Mouse (Mus musculus) hindlimb bud, embryonic 11.5 days (tissue): ENCODE results near the gene Cd200r1.

Experiments used
- DNase-seq: peaks from one replicate; pipeline ENCODE4 v3.0.0-alpha.2; 2012; ENCODE audit warnings: low read depth, low spot score; ENCODE audit errors: extremely low spot score

The Cd200r1 gene

DNA sequence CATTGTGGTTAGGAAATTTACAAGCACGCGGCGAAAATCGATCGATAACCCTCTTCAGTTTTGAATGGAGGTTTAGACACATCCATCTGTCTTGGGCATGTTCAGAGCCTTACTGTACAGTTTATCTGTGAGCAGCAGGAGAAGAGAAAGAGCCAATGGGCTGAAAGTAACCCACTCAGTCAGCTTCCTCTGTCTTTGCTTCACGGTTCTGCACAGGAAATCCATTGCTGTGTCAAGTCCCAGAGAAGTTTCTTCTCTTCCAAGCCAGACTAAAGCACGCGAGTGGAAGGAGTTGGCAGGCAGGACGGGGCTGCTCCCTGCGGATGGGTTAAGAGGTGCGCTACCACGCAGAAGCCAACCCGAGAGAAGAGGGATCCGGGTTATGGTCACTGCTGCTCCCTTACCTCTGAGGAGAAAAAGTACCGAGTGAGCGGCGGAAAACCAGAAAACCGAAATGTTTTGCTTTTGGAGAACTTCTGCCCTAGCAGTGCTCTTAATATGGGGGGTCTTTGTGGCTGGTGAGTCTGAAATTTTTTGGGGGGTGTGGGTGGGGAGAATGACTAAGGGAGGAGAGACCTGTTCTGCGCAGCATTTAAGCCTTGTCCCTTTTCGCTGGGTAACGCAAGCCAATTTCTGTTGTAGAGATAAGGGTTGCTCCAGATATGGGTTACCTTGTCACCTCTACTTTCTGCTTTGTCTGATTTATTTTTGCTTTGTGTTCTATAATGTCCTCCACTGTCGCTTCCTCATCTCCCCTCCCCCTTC, at the start of gene Cd200r1:
TSS of gene Cd200r1 (plus strand) at position 182 of the 765 bp plus-strand sequence.
- no peak for DNase-seq

DNA sequence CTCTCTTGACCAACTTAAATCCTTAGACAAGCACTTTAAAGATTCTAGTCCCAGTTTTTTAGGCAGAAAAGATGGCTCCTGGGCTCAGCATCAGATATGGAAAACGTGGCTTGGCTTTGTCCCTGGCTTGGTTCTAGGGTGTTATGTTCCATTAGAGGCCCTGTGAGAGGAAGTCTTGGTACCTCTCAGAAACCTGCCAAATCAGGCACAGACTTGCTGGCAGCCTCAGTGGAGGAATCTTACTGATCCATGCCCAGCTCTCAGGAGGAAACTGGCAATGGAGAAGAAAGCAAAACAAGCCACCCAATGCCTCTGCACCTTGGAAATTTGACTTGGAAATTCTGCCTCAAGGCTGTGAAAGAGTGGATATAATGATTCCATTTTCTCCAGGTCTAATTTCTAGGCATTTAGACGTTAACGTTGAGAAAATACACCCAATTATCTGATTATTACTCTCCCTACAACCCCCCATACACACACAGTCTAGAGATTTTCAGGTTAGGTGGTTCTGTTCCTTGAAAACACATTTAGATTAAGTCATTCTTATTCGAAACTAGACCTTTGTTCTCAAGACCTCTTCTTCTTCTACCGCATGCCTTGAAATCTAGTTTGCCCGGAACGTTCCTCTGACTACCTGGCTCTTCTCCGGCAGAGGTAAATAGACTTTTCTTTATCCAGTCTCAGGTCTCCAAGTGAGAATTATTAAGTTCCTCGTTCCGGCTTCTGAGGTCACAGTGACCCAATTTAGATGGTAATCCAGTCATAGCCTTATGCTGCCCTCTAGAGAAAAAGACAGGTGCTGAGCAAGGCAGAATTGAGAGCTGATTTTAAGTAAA, 49.0 kb upstream of the Cd200r1 start:
- peak; percentile 49 for DNase-seq

DNA sequence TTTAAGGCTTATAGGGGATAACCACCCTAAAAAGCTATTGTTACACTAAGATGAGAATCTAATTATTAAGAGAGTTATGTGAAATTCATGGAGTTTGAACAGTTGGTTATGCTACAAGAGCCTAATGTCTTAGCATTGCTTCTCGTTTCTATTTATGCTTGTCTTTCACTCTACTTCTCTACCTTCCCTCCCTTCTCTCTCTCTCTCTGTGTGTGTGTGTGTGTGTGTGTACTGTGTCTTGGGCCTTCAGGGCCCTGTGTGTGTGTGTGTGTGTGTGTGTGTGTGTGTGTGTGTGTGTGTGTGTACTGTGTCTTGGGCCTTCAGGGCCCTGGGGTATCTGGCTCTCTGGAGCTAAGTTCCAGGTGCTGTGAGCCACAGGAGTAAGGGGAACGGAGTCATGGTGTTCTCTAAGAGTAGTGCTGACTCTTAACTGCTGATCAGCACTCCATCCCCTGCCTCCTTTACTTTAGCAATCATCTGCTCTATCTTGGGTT, 48.3 kb upstream of the Cd200r1 start:
- DNase-seq = no peak

DNA sequence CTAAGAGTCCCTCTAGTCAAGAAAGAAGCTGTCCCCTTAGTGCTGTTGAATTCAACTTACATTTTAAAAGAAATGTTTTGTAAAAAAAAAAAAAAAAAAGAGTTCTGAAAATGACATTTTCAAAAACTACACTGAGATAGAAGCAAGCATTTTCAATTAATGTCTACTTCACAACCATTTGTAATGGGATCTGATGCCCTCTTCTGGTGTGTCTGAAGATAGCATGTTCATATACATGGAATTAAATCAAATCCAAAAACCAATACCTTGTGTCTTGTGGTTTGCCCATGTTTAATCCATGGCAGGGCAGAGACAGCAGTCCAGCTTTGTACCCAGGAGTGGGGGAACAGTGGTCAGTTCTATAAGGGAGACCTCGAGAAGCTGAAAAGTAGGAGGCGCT, 47.7 kb upstream of the Cd200r1 start:
- DNase-seq = no peak

DNA sequence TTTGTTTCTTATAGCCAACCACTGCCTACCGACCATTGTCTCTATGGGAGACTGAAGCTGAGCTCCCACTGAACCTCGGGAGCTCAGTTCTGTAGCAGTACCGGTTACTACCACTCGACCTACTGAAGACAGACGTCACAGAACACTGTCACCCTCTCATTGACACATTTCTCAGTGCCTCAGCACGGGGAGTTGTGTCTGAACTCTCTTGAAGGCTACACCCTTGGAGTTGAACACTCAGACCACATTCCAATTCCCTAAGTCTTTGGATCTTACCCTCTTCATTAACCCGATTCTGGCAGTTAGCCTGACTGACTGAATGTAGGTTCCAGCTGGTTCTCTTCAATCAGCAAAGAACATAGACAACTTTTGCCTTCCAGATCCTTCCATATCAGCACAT, 46.2 kb upstream of the Cd200r1 start:
- DNase-seq = no peak

DNA sequence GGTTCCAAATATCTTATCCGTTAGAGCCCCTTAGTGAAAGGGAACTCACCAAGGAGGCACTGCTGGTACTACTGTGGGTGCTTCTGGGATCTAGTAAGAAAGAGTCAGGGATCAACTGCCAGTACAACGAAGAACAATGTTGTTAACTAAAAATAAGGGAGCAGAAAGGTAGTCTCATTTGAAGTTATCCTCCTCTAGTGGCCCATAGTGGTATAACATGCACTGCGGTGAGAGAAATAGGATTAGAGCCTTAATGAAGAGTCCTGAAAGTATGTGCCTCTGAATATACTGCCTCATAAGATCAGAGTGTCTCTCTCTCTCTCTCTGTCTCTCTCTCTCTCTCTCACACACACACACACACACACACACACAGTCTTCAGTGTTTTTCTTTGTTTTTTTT, 45.0 kb upstream of the Cd200r1 start:
- no peak for DNase-seq

DNA sequence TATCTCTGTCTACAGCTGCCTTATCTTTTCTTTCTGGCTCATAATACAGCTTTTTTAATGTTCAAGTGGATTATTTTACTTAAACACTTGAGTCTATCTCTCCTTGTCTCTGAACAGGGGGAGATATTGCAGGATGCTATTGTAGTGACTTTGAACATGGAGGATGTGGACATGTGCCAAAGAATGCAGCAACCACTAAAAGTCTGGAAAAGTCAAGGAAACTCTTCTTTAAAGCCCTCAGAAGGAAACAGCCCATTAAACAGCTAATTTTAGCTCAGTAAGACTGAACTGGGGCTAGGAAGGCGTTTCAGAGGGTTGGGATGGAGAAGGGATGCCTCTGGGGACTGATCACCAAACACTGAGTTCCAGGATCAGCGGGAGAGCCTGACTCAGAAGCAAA, 42.9 kb upstream of the Cd200r1 start:
- DNase-seq = no peak

DNA sequence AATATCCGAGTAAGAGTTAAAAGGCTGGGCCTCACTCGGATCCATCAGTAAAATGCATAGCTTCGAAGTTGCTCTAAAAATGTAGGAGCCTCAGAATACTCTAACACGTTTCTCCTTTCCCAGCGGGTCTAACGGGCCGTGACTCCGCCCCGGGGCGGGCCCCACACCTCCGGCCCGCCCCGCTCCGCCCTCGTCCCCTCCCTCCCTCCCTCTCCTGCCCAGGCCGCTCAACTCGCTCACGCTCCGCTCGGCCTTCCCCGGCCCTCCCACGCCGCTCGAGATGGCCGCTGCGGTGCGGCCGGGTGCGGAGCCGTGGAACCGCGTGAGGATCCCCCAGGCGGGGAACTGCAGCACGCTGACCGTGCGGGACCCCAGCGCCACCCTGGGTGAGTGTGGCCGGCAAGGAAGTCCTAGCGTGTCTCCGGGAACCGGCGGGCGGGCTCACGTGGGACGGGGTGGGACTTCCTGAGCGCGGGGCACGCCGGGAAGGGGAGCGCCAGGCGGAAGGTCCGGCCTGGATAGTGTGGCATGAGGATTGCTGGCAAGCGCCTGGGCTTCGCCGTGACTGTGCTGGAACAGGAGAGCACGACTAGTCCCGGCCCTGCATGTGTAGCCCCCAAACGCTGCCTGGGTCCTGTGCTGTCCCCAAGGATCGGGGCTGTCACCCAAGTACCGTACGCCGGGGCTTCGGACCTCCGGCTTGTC, 41.3 kb upstream of the Cd200r1 start, which contains the start of gene Nepro:
TSS of gene Nepro (plus strand) at position 219 of the 705 bp plus-strand sequence.
- peak; percentile 64 for DNase-seq

DNA sequence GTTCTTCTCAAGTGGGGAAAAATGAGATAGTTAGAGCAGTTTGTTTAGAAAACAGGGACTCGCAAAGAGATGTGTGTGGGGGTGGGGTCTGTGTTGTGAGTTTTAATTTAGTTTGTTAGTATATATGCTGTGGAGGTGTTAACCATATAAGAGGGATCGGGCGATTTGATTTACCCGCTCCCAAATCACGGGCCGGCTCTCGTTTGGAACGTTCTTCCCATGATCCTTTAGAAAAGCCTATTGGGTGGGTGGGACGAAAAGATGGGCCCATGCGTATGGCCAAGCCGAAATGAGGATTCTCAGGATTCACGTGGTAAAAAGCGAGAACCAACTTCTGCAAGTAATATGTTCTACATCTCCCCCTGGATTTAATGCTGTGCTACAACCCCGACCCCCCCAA, 40.7 kb upstream of the Cd200r1 start:
- DNase-seq = no peak

DNA sequence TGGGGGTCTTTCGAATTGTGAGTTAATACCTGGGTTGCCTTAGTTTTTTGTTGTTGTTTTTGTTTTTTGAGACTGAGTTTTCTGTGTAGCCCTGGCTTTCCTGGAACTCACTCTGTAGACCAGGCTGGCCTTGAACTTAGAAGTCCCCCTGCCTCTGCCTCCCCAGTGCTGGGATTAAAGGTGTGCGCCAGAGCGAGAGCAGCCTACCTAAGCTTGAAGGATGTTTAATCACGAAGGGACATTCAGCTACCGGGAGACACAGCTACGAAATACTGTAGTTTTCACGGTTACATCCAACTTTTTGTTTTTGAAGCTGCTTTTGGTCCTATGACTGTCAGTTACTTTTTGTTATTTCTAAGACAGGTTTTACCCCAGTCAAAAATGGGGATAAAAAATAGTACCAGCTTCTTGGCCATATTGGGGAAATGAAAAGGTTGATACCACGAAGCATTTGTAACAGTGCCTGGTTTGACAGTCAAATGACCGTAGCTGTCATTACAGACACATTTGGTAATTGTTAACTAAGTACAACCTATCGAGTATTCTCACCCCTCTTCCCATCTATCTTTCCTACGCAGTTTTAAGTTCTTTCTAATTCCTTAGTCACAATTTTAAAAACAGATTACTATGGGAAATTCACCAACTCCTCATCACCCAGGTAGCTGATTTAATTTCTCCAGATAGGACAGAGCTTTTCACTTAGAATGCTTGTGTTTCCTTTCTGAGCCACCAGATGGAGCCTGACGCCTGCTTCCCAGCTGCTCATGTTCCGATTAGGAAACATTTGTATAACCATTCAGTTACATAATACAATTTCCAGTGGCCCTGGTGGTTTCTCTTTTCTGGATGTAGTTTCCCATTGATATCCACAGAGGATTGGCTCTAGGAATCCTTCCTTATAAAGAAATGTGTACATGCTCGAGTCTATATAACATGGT, 40.0 kb upstream of the Cd200r1 start:
- DNase-seq = peak; percentile 63

DNA sequence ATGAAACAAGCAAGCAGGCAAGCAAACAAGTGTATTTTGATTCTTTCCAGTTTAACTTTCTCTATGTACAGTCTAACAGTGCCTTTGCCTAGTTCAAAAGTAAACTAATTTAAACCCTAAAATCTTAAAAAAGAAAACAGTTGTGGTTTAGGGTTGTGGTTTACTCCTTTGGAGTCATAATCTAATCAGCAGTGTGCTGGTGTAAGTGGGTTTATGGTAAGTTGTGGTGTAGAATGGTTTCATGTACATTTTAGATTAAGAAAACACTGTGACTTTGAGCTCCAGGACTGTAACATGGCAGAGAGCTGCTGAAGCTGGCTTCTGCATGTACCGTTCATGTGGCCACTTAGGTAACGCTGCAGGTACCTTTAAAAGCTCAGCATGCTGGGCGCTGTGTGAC, 38.0 kb upstream of the Cd200r1 start:
- no peak for DNase-seq

DNA sequence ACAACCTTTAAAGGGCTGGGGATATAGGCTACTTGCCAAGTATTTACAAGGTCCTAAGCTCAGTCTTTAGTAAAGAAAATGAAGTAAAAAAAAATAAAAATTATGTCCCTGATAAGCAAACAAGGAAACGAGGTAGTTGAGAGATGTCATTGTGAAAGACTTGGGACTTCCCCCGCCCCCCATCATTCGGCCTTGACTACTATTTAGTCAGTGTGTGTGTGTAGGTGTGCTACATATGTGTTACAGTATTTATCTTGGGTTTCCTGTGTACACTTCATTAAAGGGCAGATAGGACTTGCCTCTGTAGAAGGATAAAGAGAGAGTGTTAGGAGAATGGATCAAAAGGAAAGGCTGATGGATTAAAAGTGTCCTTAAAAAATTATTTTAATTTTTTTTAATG, 31.5 kb upstream of the Cd200r1 start:
- no peak for DNase-seq

DNA sequence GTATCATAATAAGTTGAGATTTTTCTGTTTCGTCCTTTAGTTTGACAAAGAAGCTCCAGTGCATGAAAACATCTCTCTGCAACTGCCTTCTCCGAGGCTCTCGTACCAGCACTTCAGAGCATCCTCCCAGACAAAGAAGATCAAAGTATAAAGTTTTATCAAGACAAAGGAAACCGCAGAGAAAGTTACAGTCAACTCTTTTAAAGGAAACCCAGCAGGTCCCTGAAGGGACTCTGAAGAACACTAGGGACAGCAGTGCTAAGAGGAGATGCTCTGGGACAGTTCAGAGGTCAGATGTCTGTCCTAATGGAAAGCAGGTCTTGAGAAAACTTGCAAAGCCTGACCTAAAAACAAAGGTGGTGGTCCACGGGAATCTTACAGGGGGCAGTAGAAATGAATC, 29.9 kb upstream of the Cd200r1 start:
- DNase-seq = no peak

DNA sequence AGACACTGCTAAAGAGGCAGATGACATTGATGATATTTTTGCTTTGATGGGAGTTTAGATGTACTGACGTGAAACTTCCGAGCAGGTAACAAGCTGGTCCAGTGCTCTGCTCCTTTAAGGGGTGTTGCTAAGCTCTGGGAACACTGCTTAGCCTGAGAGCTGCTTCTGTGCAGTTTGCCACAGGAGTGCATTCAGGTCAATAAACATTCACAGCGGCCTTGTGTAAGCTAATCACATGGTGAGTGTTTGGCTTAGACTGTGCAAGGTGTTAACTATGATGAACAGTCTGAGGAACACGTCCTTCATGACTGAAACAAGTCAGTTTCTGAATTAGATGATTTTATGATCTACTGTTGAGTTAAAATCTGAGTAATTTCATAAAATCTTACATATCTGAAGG, 29.4 kb upstream of the Cd200r1 start:
- no peak for DNase-seq

DNA sequence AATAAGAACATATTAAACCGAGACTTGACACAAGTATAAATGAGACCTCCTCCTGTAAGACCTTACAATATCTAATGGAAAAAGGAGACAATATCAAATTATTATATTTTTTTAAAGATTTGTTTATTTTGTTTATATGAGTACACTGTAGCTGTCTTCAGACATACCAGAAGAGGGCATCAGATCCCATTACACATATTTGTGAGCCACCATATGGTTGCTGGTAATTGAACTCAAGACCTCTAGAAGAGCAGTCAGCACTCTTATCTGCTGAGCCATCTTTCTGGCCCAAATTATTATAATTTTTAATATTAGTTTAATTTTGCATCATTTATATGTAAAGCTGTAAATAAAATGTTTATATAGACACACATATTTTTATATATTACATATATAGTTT, 22.8 kb upstream of the Cd200r1 start:
- DNase-seq = no peak

DNA sequence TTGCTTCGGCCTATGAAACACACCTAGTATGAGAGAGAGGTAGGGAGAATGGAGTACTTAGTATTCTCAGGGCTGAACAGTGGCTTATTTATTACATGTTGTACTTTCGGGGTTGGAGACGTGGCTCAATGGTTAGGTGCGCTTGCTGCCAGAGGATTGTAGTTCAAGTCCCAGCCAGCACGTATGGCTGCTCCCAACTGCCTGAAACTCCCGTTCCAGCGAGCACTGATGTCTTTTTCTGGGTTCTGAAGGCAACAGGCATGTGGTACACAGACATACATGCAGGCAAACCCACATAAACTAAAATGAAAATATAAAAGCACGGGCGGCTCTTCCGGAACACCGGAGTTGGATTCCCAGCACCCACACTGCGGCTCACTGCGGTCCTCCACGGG, 20.1 kb upstream of the Cd200r1 start:
- no peak for DNase-seq

DNA sequence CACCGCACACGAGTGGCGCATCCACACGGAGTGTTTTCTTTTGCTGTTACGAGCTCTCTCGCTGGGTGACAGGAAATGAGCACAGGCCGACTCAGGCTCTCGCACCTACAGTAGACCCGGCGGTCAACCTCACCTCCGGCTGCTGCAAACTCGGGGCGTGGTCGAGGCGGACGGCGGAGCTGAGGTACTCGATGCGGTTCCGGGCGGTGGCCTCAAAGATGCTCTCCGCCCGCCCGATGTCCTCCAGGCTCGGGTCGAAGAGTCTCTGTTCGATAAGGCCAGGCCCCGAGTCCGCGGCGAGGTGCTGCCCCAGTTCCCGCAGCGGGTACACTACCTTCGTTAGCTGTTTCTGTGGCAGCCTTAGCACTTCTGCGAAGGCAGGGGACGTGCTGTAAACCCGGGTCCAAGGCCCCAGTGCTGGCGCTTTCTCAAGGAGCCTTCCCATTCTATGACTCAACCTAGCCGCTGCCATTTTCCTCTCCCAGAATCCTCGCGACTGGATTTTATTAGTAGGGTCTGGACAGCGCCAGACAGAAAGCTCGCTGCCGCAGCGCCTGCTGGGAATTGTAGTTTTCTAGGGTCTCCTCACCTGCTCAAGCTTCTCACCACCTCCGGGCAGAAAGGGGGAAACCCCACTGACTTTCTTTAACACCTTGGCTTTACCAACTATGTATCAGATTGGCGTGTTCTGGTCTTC, 19.5 kb upstream of the Cd200r1 start, which contains the start of gene Gtpbp8:
TSS of gene Gtpbp8 (minus strand) at position 498 of the 697 bp plus-strand sequence.
- DNase-seq = peak; percentile 82

DNA sequence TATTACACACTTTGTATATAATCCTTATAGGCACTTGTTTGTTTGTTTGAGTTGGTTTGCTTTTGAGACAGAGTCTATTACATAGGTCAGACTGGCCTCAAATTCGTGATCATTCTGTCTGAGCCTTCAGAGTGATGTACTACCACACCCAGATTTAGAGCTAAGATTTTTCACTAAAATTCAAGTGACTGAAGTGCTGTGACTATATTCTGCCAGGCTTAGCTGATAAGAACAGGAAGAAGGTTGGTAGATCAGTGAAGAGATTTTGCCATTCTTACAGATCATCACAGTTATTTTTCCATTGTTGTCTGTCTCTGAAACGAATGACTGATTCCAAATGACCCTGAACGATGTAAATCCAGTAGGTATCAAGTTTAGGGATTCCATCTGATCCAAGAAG, 17.5 kb upstream of the Cd200r1 start:
- DNase-seq = no peak

DNA sequence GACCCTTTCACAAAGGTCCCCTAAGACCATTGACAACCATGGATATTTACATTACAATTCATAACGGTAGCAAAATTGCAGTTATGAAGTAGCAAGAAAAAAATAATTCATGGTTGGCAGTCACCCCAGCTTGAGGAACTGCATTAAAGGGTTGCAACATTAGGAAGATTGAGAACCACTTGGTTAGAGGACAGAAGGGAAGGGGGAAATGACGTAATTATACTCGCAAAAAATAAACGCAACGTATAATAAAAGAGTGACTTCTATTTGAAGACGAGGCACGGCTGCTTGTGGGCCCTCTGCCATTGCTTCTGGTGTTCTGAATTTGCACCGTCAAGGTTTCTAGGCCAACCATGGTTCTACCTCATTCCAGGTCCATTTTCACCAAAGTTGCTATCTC, 7.8 kb upstream of the Cd200r1 start:
- no peak for DNase-seq

DNA sequence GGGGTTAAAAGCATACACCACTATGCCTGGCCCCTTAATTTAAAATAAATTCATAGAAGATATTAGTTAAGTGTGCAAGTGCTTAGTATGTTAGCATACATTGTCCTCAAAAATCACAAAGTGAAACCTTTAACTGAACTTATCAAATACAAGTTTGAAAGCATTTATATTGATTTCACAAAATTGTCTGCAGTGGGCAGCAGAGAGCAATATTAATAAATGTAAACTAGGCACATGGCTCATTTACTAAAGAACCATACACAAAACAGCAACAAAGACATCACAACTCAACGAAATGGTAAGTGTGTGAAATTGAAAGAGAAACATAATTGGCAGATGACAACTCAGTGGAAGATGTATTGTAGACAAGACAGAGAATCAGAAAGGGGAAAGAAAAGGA, 3.7 kb upstream of the Cd200r1 start:
- no peak for DNase-seq
